Mouse (Mus musculus) liver, embryonic 14.5 days (tissue): Measurements from ENCODE around the gene Ift122.

Source experiments
- CTCF ChIP-seq: IDR thresholded peaks from 2 replicates; pipeline ENCODE4 v1.5.1; 2016; ENCODE audit warnings: antibody characterized with exemption, low read depth, control low read depth
- EP300 ChIP-seq: IDR thresholded peaks from 2 replicates; pipeline ENCODE4 v1.6.1; 2016; ENCODE audit warnings: antibody characterized with exemption, low read depth

DNA sequence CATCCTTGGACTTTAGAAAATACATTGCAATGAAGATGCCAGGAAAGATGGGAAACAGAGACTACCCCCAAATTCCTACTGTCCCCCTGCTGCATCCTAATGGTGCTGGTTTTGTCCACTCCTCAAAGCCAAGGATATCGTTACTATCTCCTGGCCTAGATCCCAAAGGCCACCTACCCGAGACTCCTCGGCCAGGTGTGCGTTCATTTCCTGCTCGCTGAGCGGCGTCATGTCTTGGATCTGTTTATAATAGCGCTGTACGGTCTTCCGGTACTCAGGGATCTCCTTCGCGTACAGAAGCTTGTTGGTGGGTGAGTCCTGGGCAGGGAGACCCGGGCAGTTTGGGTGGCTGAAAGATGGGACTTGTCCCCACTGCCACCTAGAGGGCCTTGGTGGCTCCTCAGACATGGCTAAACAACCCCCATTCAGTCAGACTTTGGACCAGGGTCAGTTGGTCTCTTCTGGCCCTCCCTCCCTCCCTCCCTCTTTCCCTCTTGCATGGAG, 103.2 kb downstream of the Ift122 start:
- no peak for TF ChIP-seq CTCF
- TF ChIP-seq EP300: no peak
